Mouse (Mus musculus): ENCODE measurements at regions not wholly inside any gene's neighbourhood (a gene's known extent, or its start where the extent isn't known, plus 50 kb on each side); places are given as distances from the start of the nearest gene placed in this dataset.

- DNase-seq = peak; percentile 9
- intact Hi-C loops (cut with DNase I) = no loop called here
These were observed 1002.8 kb upstream of the Adgrl2 start for GRCm38 (mm10) chr3:149993199-149993598.

DNA sequence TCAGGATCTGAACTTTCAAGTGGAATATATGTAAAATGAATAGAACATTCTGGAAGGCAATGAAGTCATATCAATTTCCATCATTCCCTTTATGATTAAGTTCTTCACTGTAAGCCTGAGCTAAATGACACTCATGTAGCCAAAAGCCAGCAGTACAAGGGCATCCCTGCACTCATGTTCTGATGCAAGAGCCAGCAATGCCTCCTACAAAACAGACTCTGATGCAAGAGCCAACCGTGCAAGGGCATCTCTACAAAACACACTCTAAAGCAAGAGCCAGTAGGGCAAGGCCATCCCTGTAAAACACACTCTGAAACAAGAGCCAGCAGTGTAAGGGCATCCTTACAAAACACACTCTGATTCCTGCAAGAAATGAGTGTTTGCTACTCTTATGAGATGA lies 997.4 kb upstream of the Adgrl2 start:
- intact Hi-C loops (cut with DNase I) = no loop called here
- no peak for DNase-seq

DNA sequence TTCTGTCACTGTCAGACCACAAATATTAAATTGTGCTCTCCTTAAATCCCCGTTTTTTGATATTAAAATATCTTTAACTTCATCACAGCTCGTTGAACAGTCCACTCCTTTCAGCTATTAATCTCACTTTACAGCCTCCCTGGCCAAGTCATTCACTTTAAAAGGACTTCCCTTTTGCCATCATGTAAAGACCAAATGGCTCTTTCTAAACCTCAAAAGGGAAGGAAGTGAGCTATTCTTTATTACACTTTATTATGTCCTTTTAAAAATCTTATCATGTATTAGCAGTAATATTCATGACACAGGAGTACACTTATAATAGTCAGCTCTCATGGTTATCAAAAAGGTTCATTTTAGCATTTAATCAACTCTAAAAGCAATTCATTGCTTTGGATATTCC lies 966.6 kb upstream of the Adgrl2 start:
- intact Hi-C loops (cut with DNase I) = no loop called here
- no peak for DNase-seq

DNA sequence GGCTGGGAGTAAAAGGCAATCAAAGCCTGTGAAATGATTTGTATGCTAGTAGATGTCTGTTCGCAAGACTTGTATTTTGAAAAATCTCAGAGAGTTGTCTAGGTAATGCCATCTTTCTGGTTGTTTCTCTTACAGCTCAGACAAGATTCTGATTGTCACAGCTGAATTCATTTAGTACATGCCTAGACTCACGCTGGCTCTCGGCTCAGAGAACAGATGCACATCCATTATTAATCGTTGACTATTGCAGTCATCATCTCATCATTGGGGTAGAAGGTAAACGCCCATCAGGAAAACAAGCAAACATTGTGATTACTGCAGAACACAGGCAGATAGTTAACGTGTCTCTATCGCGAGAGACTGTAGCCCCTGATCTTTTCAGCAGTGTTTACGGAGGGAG lies 945.8 kb upstream of the Adgrl2 start:
- intact Hi-C loops (cut with DNase I) = no loop called here
- no peak for DNase-seq

DNA sequence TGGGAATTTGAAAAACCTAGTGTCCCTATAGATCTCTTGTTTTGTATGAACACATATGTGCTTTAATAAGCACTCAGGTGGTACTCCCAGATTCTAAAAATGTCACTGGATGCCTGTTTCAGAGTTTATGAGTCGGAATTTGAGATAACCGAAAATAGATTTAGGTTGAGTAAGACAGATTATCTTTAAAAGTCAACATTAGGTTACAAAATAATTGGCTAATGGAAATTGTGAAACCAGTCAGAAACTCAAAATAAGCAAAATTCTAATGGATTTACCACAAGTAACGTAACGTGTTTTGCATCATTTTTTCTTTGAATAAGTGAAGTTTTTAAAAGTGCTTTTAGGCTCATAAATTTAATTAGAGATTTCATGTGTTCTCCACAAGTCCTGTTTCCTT lies 944.5 kb upstream of the Adgrl2 start:
- DNase-seq = no peak
- intact Hi-C loops (cut with DNase I) = no loop called here

DNA sequence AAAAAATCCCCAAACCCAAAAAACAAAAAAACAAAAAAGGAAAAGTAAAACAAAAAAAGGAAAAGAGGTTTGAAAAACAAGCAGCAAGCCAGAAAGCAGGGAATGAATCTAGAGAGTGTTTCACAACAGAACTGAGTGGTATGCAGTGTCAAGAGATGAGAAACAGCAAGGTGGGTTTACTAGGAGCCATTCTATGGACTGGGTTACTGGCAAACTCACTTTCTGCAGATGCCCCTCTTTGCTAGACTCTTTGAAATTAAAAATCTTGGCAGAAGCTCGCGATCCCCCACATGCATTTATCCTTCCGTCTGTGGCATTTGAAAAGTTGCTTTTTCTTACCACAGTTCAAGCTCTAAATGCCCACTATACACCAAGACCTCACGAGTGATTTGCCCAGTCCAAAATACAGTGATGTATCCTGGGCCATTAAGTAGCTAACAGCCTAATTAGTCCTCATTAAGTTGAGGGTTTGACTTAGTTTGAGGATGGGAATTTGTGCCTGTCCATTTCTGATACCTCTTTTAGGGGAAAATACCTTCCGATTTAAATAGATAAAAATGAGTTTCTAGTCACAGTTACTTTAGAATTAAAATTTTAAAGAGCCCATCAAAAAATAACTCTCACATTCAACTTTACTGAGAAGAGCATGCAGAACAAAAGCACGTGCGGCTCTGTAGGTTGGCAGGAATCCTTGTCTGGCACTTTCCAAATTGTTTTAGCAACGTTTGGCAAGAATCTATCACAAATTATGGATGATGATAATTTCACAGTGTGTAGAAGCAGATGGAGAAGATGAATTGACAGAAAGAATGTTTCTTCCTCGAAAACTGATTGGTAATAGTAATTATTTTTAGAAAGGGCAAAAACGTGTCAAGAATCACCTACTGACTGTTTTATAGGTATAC lies 938.4 kb upstream of the Adgrl2 start:
- DNase-seq = no peak
- intact Hi-C loops (cut with DNase I) = no loop called here

DNA sequence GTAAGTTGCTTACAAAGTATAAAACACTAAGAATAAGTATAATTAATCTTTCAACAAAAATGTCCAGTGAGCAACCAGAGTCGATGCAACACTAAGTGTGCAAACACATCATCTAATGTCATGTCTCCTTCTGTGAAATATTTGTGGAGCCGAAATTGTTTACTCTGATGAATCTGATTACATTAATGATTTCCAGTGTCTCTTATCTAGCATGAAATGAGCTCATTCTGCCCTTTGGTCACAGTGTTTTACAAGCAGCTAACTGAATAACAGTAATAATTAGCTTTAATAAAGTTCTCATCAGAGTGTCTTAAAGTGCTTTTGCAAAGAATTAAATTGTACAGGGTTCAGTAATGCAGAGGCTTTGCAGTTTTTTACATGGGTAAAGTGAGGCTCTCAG lies 929.9 kb upstream of the Adgrl2 start:
- intact Hi-C loops (cut with DNase I) = no loop called here
- DNase-seq = no peak

- intact Hi-C loops (cut with DNase I) = no loop called here
- DNase-seq = no peak
These were observed 927.8 kb upstream of the Adgrl2 start for GRCm38 (mm10) chr3:149918201-149918600.

GRCm38 (mm10) chr3:149910721-149911120 lies 920.4 kb upstream of the Adgrl2 start:
- DNase-seq = no peak
- intact Hi-C loops (cut with DNase I) = no loop called here

DNA sequence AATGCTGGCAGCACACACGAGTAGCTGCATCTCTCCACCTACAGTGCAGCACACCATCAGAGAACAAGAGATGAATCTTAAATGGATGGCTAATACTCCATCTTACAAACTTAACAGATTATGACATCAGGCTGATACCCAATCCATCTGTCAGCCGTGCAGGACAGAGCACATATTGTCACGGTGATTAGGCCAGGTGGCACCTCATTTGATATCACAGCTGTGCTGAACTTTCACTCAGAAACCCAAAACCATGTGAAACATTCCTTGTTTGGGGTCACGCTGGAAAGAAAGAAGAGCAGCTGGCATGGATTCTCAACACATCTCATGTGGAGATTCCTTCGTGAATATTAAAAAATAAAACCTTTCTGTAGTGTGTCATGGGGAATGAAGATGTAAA lies 911.4 kb upstream of the Adgrl2 start:
- intact Hi-C loops (cut with DNase I) = no loop called here
- DNase-seq = no peak

DNA sequence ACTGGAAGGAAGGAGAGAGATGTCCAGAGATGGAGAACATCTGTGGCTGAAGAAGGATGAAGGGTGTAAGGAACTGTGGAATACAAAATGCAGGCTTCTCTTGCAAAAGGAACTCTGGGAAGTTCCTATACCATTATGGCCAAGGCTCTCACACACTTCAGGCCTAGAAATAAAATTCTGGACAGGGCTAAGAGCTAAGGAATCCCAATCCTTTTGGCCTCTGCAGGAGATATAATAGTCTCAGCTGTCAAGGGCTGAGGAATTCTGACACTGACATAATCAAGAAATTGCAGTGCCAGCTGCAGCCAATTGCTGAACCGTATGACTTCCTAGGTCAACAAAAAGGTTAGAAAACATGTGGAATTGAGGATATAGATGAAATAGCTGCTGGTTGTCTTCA lies 886.2 kb upstream of the Adgrl2 start:
- DNase-seq = no peak
- intact Hi-C loops (cut with DNase I) = no loop called here

- intact Hi-C loops (cut with DNase I) = no loop called here
- no peak for DNase-seq
These were observed 875.6 kb upstream of the Adgrl2 start for GRCm38 (mm10) chr3:149865945-149866344.

DNA sequence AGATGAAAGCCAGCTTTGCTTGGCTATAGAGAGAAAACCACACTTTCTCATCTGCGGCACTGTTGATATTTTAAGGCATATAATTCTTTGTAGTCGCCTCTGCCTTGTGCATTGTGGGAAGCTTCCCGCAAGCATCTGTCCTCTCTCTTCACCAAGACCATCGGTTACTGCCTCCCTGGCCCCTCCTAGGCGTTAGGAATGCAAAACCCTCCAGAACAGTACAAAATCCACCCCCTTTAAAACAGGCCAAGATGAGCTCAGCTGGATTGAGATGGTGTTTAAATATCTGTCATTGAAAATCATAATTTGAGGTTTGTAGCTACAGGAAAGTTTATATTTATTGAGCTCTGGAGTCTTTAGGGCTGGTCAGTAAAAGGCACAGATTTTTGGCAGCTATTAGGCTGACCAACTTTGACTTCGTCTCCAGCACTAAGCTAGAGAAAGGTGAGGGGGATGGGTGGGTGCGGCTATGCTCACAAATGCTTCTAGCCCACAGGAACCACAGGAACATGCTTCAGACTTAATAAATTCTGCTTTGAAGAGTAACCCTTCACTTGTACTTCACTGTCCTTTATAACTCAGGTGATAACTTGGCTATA lies 856.7 kb upstream of the Adgrl2 start:
- intact Hi-C loops (cut with DNase I) = no loop called here
- DNase-seq = no peak

GRCm38 (mm10) chr3:149845826-149846486 lies 855.6 kb upstream of the Adgrl2 start:
- intact Hi-C loops (cut with DNase I) = no loop called here
- DNase-seq = no peak

DNA sequence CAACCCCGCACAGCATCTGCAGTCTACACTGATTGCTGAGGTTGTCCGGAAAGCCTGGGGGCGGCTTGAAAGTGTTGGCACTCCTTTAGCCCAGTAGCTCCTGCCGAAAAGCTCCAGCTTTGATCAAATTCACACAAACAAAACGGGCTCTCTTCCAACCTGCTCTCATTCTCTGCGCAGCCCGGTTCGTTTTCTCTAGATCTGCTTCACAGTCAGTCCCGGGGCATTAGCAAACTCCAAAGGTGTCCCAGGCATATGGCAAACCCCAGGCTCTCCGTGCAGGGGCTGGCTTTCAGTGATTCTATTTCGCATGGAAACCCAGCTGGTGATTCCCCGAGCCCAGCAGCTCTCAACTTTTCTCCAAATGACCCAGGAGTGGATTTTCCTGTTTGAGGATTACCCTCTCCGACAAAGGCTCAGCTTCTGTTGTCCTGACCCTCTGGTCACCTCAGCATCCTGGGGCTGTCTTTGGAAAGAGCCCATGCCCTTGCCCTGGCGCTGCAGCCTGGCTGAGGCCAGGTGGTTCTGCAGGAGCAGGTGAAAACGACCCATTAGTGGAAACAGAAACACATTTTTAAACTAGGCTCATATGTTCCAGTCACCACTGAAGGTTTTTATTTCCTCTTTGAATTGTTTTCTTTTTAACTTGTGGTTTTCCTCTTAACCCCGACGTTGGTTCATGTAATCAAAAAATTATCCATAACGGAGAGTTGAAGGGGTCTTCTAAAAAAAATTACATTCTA lies 854.9 kb upstream of the Adgrl2 start:
- DNase-seq = peak; percentile 48
- intact Hi-C loops (cut with DNase I) = no loop called here

DNA sequence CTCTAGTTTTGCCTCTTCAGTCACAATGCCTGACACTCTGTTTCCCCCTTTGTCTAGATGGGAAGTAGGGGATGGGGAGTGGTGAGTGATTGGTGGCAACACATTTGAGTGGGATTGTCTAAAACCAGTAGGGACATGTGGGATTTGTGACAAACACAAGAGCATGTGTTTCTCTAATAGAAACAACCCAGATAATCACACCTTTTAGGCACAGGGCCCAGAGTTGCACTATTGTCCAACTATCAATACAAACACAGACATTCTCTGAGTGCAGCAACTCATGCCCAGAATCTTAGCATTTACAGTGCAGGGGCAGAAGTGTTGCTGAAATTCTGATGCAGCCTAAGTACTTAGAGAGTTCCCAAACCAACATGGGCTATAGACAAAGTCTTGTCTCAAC lies 847.6 kb upstream of the Adgrl2 start:
- intact Hi-C loops (cut with DNase I) = no loop called here
- DNase-seq = no peak

DNA sequence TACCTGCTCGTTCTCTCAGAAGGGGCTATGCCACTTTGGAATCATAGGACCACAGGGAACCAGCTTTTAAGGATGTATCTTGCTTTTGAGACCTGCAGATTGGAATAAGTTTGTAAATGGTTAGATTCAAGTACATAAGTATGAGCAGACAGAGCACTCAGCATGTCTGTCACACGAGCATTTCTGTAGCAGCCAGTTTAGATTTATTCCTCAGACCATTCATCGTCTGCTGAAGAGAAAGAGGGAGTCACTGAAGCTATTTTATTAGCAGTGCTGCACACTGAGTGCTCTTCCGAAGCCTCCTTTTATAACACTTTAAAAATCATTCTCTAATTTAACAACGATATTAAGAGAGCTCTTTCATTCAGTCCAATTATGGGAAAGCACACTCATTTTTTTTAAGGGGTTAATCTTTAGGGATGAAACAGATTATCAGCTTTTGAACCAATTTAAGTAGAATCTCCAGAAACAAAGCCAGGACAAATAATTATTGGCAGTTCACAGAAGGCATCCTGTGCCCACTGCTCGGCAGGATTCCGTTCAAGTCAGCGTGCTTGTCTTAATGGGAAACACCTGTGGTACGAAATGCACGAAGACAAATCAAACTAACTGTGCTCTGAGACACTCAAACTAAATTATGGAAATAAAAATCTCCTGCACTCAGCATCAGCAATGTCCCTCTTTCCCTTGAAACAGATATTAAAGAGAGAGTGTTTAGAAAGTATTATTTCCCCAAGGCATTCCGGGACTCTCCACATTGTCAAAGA lies 846.3 kb upstream of the Adgrl2 start:
- intact Hi-C loops (cut with DNase I) = no loop called here
- DNase-seq = no peak

- no peak for DNase-seq
- intact Hi-C loops (cut with DNase I) = no loop called here
These were observed 836.8 kb upstream of the Adgrl2 start for GRCm38 (mm10) chr3:149827181-149827580.

- intact Hi-C loops (cut with DNase I) = no loop called here
- no peak for DNase-seq
These were observed 836.4 kb upstream of the Adgrl2 start for GRCm38 (mm10) chr3:149826757-149827156.

DNA sequence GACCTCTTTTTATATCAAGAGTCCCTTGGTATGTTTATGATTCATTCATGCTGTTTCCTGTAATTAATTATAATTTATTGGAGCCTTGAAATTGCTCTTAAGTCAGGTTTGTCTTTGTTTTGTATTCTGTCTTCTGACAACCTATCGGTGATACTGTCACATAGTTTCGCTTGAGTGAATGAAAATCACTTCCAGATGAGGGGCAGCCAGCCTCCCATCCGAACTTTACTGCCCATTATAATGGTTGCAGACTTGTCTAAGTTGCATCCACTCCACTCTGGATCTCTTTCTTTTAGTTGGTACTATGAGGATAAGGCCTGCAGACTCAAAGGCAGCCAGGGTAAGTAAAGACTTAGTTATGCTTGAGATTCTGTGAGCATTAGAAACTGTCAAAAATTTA lies 830.3 kb upstream of the Adgrl2 start:
- intact Hi-C loops (cut with DNase I) = no loop called here
- DNase-seq = no peak

DNA sequence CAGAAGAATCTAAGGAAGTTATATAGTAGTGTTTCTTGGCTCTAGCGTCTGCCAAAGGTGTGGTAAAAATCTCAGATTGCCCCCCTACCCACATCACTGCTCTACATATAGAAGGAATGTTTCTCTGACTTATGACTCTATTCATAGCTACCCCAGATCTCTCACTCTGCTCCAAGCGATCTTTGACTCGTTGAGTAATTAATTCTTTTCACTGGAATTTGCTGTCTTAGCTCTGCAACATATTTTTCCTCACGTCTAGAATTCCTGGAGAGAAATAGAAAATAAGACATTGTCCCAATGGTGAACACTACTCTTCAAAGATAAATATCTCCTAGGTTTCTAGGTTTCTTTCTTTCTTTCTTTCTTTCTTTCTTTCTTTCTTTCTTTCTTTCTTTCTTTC lies 829.5 kb upstream of the Adgrl2 start:
- no peak for DNase-seq
- intact Hi-C loops (cut with DNase I) = no loop called here
